Mouse (Mus musculus) layer of hippocampus, adult 2 months (tissue): Measurements from ENCODE around the gene Fzd1. TPM values are rescaled to one million over a fixed set of nuclear protein-coding genes. Genes with fewer than 3 reads are reported as not detected.

Experiments used
- DNase-seq, 2 experiments: peaks; one replicate each; pipeline ENCODE4 v3.0.0; 2022; ENCODE audit warnings: low spot score in 2 of 2
- H3K27ac ChIP-seq: fragments of 200-600 bp; 2 replicates; pipeline ENCODE4 v1.8.1; 2022
- H3K4me3 ChIP-seq: fragments of 200-600 bp; 2 replicates; pipeline ENCODE4 v1.8.1; 2022; ENCODE audit warnings: mild to moderate bottlenecking
- CTCF ChIP-seq: fragments of 200-600 bp; conservative IDR thresholded peaks from 2 replicates; pipeline ENCODE4 v1.8.1; 2022; ENCODE audit warnings: antibody characterized with exemption, mild to moderate bottlenecking, moderate library complexity
- long read RNA-seq, 2 experiments: library from polyadenylated mRNA; stranded (forward); transcript quantifications; one replicate each; pipeline ENCODE4 v2.0.0; 2021; ENCODE audit warnings: borderline mapping rate in 2 of 2
- total RNA-seq, 2 experiments: library from RNA; stranded (reverse); gene quantifications; 2 replicates each; pipeline ENCODE4 v1.2.3; 2021

Fzd1 gene
- total RNA-seq = 1 to 10 TPM; 9.3 to 9.4 TPM
- long read RNA-seq, experiment 1, full-length matches to known transcripts = 9 of 9 reads
- long read RNA-seq, experiment 1, partial matches to known transcripts = 0 of 9 reads
- long read RNA-seq, experiment 1, other reads (novel, unspliced or antisense) = 0 of 9 reads
- long read RNA-seq, experiment 2, full-length matches to known transcripts = 8 of 8 reads
- long read RNA-seq, experiment 2, partial matches to known transcripts = 0 of 8 reads
- long read RNA-seq, experiment 2, other reads (novel, unspliced or antisense) = 0 of 8 reads

- peak within 1 kb of the TSS; percentile 90 for H3K27ac ChIP-seq
- DNase-seq = peak; percentile 86 to 91
- H3K4me3 ChIP-seq = peak within 1 kb of the TSS; percentile 88
- 0 out of 2 replicates have a peak, but pooled peaks have one; percentile 9 for TF ChIP-seq CTCF
Observed at GRCm38 (mm10) chr5:4757902-4758301, at the start of gene Fzd1. Gene Fzd1, minus strand, starts transcription at chr5:4758035.

- Histone ChIP-seq H3K27ac (no peak overlapping the region), H3K4me3 (no peak overlapping the region)
- no peak for TF ChIP-seq CTCF
- DNase-seq = no peak
Observed at GRCm38 (mm10) chr5:4805228-4805627, 47.4 kb upstream of the Fzd1 start.

- TF ChIP-seq CTCF = no peak
- DNase-seq = no peak
- Histone ChIP-seq H3K4me3 (no peak overlapping the region), H3K27ac (no peak overlapping the region)
Observed at GRCm38 (mm10) chr5:4803708-4804107, 45.9 kb upstream of the Fzd1 start.

- no peak for DNase-seq
- H3K27ac ChIP-seq = no peak overlapping the region
- no peak overlapping the region for H3K4me3 ChIP-seq
- no peak for TF ChIP-seq CTCF
Observed at GRCm38 (mm10) chr5:4801971-4802370, 44.1 kb upstream of the Fzd1 start.

- TF ChIP-seq CTCF = no peak
- Histone ChIP-seq H3K4me3 (no peak overlapping the region), H3K27ac (no peak overlapping the region)
- no peak for DNase-seq
Observed at GRCm38 (mm10) chr5:4801096-4801850, 43.4 kb upstream of the Fzd1 start.

GRCm38 (mm10) chr5:4791219-4791618 is 33.4 kb upstream of the Fzd1 start:
- H3K27ac ChIP-seq = no peak overlapping the region
- H3K4me3 ChIP-seq = no peak overlapping the region
- no peak for DNase-seq
- TF ChIP-seq CTCF = no peak

- Histone ChIP-seq H3K27ac (no peak overlapping the region), H3K4me3 (no peak overlapping the region)
- DNase-seq = no peak
- TF ChIP-seq CTCF = no peak
Observed at GRCm38 (mm10) chr5:4790265-4790664, 32.4 kb upstream of the Fzd1 start.

- no peak for TF ChIP-seq CTCF
- Histone ChIP-seq H3K27ac (no peak overlapping the region), H3K4me3 (no peak overlapping the region)
- DNase-seq = no peak
Observed at GRCm38 (mm10) chr5:4788484-4788883, 30.6 kb upstream of the Fzd1 start.

GRCm38 (mm10) chr5:4786816-4787215 is 29.0 kb upstream of the Fzd1 start:
- no peak for DNase-seq
- TF ChIP-seq CTCF = no peak
- H3K4me3 ChIP-seq = no peak overlapping the region
- H3K27ac ChIP-seq = no peak overlapping the region

- DNase-seq = no peak
- no peak for TF ChIP-seq CTCF
- H3K27ac ChIP-seq = no peak overlapping the region
- no peak overlapping the region for H3K4me3 ChIP-seq
Observed at GRCm38 (mm10) chr5:4778274-4778673, 20.4 kb upstream of the Fzd1 start.

- TF ChIP-seq CTCF = no peak
- no peak for DNase-seq
- Histone ChIP-seq H3K27ac (no peak overlapping the region), H3K4me3 (no peak overlapping the region)
Observed at GRCm38 (mm10) chr5:4776495-4776894, 18.7 kb upstream of the Fzd1 start.

GRCm38 (mm10) chr5:4773090-4773772 is 15.4 kb upstream of the Fzd1 start:
- Histone ChIP-seq H3K4me3 (no peak overlapping the region), H3K27ac (no peak overlapping the region)
- no peak for TF ChIP-seq CTCF
- DNase-seq = no peak

- no peak overlapping the region for H3K27ac ChIP-seq
- no peak overlapping the region for H3K4me3 ChIP-seq
- no peak for TF ChIP-seq CTCF
- DNase-seq = no peak
Observed at GRCm38 (mm10) chr5:4770609-4771008, 12.8 kb upstream of the Fzd1 start.
